Mouse (Mus musculus): ENCODE results near the gene Slc25a38.

Gene Slc25a38

DNA sequence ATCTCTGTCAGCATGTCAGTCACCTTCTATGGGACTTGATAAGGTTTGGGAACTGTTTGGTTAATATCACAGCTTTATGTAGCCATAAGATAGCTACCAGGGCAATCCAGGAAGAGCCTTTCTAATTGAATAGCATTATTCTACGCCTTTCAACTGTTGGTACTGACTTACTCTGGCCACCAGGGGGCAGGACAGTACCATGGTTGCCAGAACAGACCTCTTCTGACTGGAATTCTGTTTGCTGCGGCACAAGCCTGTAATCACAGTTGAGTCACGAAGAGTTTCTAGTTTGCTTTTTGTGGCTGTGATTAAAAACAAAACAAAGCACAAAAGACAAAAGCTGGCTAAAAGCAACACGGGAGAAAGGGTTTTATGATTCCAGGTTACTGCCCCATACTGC, 30.5 kb downstream of the Slc25a38 start:
- DNase-seq (ENCODE audit: low spot score in 2 of 2) = peak; percentile 53 to 83

DNA sequence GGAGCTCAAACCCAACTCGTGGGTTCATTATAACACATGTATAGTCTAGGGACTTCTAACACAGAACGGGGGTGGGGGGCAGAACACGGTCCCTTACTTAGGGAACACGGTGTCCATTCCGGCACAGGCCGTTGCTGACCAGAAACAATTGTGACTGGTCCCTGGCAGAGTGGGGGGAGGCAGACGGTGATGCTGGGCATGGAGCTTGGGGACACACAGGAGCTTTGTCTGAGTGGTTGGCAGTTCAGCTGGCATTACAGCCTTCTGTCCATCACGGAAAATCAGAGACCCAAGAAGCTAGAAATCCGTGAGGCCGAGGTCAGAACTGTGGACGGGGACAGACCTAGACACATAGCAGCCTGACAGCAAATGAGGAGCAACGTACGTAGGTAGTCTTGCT, 34.3 kb downstream of the Slc25a38 start:
- no peak for DNase-seq (ENCODE audit: low spot score in 2 of 2)

DNA sequence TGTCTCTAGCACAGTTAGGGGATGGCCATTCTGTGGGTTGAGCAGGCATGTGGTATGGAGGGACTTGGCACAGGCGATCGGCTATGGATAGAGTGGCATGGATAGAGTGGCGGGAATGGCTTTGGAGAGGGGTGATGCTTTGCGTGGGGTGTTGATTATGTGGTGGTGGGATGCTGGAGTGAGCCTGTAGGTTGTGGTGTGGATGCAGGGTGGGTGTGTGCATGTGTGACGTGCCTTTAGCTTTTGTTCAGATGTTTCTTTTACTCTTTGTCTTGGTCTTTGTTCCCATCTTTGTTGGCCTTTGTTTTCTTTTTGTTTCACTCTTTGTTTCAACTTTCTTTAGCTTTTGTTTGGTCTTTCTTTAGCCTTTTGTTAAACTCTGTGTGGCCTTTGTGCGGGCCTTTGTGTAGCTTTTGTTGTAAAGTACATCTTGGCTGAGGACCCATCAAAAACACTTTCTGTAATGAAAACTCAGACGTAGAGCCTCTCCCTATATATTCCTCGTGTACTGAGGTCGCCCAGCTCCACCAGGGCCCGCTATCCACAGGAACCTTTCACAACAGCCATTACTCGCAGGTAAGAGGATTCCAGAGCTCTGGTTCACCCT, 39.2 kb downstream of the Slc25a38 start, which contains the start of gene Mobp:
Gene Mobp (plus strand): TSS at position 486 of the 607 bp plus-strand sequence.
- no peak for DNase-seq (ENCODE audit: low spot score in 2 of 2)

DNA sequence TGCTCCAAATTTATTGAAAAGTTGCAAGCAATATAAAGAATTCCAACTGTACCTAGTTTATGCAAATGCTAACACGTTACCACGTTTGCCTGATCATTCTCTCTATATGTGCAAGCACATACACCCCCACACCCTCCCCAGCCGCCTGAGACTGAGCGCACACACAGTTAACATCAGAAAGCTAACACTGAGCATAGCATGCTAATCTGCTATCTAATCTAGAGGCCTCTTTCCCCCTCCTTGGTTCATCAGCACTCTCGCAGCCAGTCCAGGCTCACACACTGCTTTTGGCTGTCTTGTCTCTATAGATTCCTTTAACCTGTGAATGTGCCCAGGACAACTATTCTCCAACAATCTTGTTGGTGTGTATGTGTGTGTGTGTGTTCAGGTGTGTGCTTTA, 41.0 kb downstream of the Slc25a38 start:
- no peak for DNase-seq (ENCODE audit: low spot score in 2 of 2)

DNA sequence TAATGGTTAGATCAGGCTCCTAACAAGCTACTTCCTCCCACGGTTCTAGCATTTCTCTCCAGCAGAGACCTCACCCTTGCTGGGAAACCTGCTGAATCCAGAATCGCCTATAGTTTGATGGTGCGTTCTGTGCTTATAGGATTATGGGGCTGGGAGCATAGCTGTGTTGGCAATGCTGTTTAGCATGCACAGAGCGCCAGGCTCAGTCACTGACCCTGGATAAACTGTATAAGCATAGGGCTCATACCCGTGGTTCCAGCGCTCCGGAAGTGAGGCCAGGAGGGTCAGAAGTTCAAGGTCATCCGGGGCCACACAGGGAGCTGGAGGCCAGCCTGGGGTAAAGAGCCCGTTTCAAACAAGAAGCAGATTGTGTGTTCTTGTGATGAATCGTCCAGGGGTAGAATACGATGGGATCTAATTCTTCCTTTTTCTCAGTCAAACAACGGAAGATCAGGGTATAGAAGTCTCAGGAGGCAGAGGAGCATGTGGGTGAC, 41.8 kb downstream of the Slc25a38 start:
- DNase-seq (ENCODE audit: low spot score in 2 of 2) = no peak

DNA sequence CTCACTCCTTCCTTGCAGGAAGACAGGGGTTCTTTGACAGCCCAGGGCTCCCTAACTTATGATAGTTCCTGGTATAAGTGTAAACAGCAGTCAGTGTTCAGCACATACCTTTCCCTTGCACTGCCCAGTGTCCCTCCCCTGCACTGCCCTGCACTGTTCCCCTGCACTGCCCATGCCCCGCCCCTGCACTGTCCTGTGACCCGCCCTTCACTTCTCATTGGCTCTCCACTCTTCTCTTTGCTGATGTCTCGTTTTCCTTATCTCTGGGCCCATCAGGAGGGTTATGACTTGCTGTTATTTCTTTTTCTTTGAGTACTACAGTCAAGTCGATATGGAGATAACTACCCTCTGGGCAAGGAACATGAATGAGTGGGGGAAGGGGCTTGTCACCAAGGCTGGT, 47.9 kb downstream of the Slc25a38 start:
- no peak for DNase-seq (ENCODE audit: low spot score in 2 of 2)

DNA sequence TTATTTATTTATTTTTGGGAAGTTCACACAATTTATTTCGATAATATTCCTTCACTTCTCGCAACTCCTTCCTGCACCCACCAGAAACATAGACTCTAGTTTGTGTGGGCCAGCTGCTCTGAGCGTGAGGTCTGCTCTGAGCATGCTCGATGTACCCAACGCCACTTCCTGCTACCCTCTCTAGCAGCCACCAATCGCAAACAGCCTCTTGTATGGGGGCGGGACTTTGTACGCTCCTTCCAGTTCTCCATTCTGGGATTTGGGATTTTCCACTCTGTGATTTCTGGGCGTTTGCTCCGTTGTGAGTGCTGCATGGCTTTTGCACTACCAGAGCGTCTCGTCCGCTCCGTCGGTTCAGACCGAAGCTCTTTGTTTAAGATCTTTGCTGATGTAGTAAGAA, 53.7 kb downstream of the Slc25a38 start:
- no peak for DNase-seq (ENCODE audit: low spot score in 2 of 2)

DNA sequence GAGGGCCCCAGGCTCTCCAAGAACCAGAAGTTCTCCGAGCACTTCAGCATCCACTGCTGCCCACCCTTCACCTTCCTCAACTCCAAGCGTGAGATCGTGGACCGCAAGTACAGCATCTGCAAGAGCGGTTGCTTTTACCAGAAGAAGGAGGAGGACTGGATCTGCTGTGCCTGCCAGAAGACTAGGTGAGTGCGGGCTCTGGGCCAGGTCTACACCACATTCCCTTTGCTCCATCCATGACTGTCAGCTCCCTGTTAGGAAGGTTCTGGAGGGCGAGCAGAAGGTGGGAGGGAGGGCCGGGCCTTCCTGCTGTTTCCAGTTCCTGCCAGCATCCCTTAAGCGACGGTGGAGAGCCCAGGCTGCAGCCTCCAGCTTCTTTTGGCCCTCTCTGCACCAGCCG, 57.7 kb downstream of the Slc25a38 start:
- no peak for DNase-seq (ENCODE audit: low spot score in 2 of 2)

DNA sequence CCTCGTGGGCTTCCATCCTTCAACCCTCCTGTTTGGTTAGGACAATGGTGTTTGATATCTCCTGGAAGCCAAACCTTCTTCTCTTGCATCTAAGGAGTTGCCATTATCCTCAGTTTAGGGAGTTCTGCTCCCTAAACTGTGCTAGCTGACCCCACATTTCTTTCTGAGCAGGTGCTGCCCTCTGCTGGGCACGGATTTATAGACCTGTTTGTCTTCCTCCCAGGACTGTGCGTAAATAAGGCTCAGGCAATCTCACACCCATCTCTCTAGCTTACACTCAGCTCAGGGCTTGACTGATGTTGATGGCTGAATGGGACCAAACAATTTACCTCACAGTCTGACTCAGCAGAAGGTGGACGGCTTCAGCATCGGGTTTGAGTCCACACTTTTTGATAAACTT, 61.1 kb downstream of the Slc25a38 start:
- DNase-seq (ENCODE audit: low spot score in 2 of 2) = peak in 1 of 2 experiments; percentile 74

Measured in urinary bladder, postnatal 4 days (tissue).